Mouse (Mus musculus) embryo, embryonic 11.5 days (tissue): ENCODE results near the gene Man2b2.

Experiments used
- DNase-seq: peaks from one replicate; pipeline ENCODE4 v3.0.0-alpha.2; 2012; ENCODE audit warnings: low read depth, low spot score

The Man2b2 gene

GRCm38 (mm10) chr5:36835933-36836332 lies 5.5 kb upstream of the Man2b2 start:
- peak; percentile 60 for DNase-seq

GRCm38 (mm10) chr5:36831272-36831671 lies 819 bp upstream of the Man2b2 start:
- DNase-seq = no peak

- DNase-seq = no peak
Measured at GRCm38 (mm10) chr5:36829098-36829497, 1.4 kb downstream of the Man2b2 start.

GRCm38 (mm10) chr5:36822907-36823306 lies 7.5 kb downstream of the Man2b2 start:
- no peak for DNase-seq

GRCm38 (mm10) chr5:36820142-36820541 lies 10.3 kb downstream of the Man2b2 start:
- DNase-seq = no peak

- no peak for DNase-seq
Measured at GRCm38 (mm10) chr5:36819742-36820141, 10.7 kb downstream of the Man2b2 start.

GRCm38 (mm10) chr5:36817738-36818137 lies 12.7 kb downstream of the Man2b2 start:
- DNase-seq = no peak

GRCm38 (mm10) chr5:36814554-36814953 lies 15.9 kb downstream of the Man2b2 start:
- DNase-seq = no peak

- DNase-seq = peak; percentile 54
Measured at GRCm38 (mm10) chr5:36811413-36811812, 19.0 kb downstream of the Man2b2 start.

- no peak for DNase-seq
Measured at GRCm38 (mm10) chr5:36810634-36811033, 19.8 kb downstream of the Man2b2 start.

- DNase-seq = no peak
Measured at GRCm38 (mm10) chr5:36809123-36809522, 21.3 kb downstream of the Man2b2 start.

GRCm38 (mm10) chr5:36807106-36807505 lies 23.3 kb downstream of the Man2b2 start:
- no peak for DNase-seq

GRCm38 (mm10) chr5:36797291-36797690 lies 33.2 kb downstream of the Man2b2 start:
- no peak for DNase-seq

- peak; percentile 92 for DNase-seq
Measured at GRCm38 (mm10) chr5:36796296-36797014, 34.0 kb downstream of the Man2b2 start, which contains the start of gene Mrfap1. Gene Mrfap1, minus strand, starts transcription at chr5:36796772.

- DNase-seq = peak; percentile 23
Measured at GRCm38 (mm10) chr5:36795647-36796295, 34.7 kb downstream of the Man2b2 start.

GRCm38 (mm10) chr5:36791861-36792260 lies 38.6 kb downstream of the Man2b2 start:
- no peak for DNase-seq

- no peak for DNase-seq
Measured at GRCm38 (mm10) chr5:36786052-36786451, 44.4 kb downstream of the Man2b2 start.

- DNase-seq = no peak
Measured at GRCm38 (mm10) chr5:36779512-36779911, 50.9 kb downstream of the Man2b2 start.

- no peak for DNase-seq
Measured at GRCm38 (mm10) chr5:36778901-36779300, 51.6 kb downstream of the Man2b2 start.

GRCm38 (mm10) chr5:36777186-36777585 lies 53.3 kb downstream of the Man2b2 start:
- no peak for DNase-seq

- no peak for DNase-seq
Measured at GRCm38 (mm10) chr5:36776021-36776575, 54.4 kb downstream of the Man2b2 start.

GRCm38 (mm10) chr5:36775317-36775716 lies 55.1 kb downstream of the Man2b2 start:
- no peak for DNase-seq

GRCm38 (mm10) chr5:36772586-36772985 lies 57.9 kb downstream of the Man2b2 start:
- DNase-seq = no peak
